Mouse (Mus musculus) cerebellum, postnatal 36 days (tissue): ENCODE data around the gene Mtmr11.

ENCODE experiments used
- DNase-seq, 2 experiments: peaks; one replicate each; pipeline ENCODE4 v3.0.0; 2021 to 2022; ENCODE audit warnings: mixed read lengths in 2 of 2

Gene Mtmr11

DNA sequence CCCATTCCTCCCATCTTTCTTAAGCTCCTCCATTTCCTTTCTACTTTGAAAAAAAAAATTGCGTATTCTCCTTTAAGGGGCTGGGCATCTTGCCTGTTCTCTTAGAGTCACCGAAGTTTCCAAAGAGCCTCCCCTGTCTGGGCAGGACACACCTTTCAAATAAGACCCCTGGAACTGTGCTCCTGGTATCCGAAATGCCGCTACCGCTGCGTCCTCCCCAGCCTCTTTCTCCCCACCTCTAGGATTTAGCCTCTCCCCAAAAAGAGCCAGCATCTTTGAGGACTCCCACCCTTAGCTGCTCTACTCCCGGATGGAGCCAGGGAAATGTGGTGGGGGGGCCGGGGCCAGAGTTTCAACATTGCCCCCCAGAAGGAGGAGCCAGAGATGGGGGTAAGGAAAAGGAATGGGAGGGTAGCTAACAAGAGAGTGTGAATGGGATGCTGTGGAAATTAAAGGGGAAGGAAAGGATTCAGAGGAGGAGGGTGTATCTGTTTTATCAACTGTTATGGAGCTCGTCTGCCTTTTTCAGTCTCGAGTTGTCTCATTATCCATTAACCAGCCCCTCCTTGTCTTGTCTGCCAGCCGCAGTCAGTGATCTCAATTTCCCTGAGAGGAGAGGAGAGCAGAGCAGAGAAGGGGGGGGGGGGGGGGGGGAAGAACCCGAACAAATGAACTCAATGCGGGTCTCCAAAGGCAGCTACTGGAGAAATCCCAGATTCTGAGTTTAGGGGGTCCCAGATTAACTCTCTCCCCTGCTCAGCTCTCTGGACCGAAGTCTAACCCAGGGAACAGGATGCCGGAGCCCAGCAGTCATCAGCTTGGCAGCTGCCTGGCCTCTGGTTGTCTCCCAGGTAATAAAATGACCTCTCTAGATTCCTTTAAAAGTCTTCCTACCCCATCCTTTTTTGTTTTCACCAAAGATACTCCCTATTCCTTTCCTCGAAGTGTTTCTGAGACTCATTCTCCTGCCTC is at the start of gene Mtmr11:
Gene Mtmr11 (plus strand): TSS at position 136 of the 972 bp plus-strand sequence.
- peak in 1 of 2 experiments; percentile 40 for DNase-seq

DNA sequence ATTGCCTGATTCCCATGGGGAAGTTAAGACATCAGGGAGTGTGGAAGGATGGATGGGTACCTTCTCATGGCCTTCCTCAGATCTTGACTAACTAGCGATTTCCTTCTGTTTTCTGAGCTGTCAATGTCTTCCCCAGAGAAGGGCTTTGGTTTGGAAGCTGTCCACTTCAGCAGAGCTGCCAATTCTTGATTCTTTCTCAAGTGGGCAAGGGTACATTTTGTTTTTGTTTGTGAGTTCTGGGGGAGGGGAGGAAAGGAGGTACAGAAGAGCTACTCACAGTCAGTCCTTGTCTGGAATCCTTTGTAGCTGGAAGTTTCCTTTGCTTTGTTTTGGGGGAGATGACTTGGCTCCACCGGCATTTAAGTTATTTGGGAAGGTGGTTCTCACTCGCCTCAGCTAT is 48.6 kb upstream of the Mtmr11 start:
- no peak for DNase-seq

DNA sequence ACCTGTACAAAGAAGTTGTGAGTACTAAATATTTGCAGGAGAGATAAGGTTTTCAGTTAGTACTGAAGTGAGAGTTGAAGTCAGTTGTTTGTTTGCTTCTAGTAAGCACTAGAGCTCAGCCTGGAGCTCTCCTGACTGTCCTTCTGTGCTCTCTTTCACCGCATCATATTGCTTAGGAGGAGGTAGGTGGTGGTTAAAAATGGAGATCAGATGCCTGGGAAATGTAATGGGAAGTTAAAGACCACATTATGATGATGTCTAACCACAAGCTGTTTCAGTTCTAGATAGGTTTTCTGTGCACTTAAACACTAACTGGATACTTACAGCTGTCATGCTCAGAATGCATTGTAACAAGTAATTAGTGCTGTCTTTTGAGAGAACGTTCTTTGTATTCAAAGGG is 43.7 kb upstream of the Mtmr11 start:
- no peak for DNase-seq

DNA sequence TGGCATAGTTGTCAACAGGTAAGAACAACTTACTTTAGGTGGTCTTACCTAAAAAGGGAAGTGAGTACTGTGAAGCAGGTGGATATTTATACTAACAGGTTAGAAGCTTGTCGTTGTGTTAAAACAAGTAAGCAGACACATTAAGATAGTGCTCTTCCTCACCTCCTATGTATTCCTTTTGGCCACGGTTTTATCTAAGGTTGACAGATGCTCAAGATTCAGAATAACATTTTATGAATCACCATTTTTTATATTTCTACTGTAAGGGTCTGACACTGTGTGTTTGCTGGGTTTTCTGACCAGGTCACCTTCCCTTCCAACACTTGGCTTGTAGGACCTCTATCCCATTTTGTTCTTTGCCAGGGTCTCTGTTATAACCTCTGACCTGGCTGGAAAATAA is 43.1 kb upstream of the Mtmr11 start:
- no peak for DNase-seq

DNA sequence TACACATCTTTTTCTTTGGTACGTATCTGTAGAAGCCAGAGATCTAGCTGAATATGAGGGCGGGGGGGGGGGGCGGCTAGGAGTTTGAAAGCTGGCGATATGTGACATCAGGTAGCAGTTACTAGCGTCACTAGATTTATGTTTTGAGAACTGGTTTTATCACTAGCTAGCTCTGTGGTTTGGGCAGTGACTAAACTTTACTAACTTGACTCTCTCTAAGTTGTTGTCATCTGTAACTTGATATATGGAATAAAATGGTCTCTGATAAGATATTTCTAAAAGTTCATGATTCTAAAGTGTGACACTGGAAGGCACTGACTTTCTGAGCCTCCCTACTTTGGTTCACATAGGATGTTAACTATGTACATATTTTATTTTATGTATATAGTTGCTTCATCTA is 37.6 kb upstream of the Mtmr11 start:
- no peak for DNase-seq

DNA sequence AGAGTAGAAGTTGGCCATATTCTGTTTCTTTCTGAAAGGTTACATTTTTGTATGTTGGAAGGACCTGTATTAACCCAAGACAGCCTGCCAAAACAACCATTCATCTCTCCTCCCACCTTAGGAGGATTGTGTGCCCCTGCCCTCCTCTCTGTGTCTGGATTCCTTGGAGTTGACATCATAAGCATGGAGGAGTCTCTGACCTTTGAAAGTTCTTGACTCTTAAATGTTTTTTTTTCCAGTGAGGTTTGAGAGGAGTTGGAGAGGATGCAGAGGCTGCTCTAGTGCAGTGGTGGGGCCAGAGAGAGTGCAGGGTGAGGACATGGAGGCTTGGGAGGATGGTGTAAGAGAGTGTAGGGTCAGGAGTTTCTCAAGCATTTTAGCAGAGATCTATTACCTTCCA is 33.7 kb upstream of the Mtmr11 start:
- DNase-seq = no peak

DNA sequence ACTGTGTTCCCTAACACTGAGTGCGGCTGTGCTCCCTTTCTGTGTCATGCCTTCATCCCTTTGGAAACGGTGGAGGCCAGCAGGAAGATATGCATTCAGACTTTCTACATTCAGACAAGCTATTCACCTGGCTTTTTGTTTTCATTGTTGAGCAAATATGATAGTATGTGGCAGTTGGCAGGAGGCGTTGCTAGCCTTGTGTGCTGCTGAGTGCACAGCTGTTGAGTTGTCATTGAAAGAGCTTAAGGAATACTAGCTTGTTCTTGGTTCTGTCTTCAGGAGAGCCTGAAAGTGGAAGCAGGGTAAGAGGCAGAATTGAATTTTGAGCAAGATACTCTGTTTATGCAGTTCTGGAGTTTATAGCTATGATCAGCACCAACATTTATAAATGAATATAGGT is 29.3 kb upstream of the Mtmr11 start:
- DNase-seq = no peak

DNA sequence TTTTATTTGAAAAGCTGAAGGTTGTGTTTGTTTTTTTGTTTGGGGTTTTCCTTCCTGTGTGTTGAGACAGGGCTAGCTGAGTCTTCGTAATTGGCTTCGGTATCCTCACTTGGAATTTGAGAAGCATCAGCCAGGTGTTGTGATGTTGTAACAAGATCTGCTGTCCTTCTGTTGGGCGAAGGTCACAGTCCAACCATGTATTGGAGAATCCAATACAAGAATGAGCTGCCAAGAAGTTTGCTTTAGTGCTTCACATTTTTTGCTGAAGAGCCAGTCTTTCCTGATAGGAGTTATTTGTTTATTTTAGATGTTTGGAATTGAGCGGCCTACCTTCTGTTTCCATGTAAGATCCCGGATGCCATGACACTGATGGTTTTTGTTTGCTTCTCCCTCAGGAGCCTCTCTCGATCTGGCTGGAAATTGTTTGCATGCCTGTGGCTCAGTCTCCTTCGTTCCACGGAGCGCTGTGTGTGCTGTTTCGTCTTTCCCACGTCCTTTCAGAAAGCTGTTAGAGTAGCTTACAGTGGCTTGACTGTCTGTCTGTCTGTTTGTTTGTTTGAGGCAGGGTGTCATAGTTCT is 28.4 kb upstream of the Mtmr11 start:
- DNase-seq = no peak

DNA sequence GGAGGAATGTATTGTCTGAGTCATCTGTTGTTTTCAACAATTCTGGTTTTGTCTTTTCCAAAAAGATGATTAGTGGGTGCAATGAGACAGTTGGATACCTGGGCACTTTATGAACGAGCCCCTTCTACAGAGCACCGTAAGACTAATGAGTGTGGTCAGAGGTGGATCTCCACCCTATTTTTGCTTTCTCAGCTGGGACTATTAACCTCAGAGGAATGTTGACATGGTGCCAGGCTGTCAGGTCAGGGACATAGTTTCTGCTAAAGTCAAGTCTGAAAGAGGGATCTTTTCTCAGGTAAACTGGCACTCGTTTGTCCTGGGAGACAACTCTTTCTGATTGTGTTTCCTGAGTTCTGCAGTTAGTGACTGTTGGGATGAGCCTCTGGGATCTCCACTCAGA is 26.8 kb upstream of the Mtmr11 start:
- DNase-seq = no peak

DNA sequence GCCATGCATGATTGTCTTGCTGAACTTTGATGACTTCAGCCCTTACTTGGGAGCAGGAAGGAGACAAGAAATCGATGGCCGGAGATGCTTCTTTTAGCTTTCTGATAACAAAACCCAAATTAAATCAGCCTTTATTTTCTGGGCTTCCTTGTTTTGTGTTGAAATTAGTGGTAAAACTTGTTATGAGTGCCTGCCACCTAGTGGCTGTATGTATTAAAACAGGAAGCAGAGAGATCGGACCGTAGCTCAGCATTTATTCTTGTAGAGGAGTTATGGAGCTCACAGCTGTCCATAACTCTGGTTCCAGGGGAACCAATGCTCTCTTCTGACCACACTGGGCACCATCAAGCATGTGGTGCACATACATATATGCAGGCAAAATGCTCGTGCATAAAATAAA is 13.9 kb upstream of the Mtmr11 start:
- DNase-seq = peak; percentile 32 to 64

DNA sequence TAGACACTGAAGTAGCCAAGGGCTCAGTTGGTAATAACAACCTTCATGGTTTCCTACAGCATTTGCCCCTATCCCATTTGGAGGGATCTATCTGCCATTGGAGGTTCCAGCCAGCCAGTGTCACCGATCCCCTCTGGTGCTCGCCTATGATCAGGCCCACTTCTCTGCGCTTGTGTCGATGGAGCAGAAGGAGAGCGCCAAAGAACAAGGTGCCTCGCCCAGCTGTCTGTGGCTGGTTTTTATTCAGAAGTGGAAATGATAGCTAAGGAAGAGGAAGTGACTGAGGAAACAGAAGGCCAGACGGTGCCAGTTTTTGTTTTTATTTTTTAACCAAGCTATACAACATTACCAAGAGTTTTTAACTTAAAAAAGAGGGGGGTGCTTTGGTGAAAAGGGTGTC is 10.0 kb upstream of the Mtmr11 start:
- no peak for DNase-seq

DNA sequence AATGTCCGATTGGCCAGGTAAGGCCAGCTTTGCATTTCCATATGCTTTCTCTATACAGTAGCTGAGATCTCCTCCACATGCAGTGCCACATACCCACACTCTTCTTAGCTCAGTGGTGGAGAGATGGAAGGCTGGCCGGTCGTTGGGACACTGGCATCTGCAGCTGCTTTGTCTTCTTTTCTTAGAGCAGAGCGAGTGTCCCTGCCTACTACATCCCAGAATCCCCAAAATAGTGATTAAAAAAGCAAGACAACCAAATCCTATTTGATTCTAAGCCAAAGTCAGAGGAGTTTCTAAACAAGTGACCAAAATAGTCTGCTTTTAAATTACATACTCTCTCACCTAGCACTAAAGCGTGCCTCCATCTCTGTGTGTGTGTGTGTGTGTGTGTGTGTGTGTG is 9.2 kb upstream of the Mtmr11 start:
- DNase-seq = no peak

DNA sequence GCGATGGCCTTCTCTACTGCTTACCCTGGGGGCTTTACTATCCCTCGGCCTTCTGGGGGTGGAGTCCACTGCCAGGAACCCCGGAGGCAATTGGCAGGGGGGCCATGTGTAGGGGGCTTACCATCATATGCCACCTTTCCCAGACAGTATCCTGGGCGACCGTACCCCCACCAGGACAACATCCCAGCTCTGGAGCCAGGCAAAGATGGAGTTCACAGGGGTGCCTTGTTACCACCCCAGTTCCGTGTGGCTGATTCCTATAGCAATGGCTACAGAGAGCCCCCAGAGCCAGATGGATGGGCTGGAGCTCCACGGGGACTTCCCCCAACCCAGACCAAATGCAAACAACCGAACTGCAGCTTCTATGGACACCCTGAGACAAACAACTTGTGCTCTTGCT is 6.3 kb upstream of the Mtmr11 start:
- DNase-seq = no peak

DNA sequence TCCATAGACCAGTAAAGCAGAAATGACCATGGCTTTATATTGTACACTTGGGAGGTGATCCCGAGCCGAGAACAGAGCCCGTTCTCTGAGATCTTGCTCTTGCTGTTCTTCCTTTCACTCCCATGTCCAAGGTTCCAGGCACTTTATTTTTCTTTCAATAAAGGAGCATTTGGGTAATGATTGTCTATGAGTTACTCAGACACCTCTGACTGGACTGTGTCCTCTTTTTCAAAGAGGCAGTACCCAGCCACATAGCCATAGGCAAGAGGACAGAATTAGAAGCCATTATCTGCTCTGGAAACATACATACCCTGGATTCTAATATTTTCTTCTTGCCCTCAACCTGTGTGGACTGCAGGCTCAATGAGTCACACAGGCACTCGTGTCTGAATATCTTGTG is 2.0 kb upstream of the Mtmr11 start:
- DNase-seq = no peak

DNA sequence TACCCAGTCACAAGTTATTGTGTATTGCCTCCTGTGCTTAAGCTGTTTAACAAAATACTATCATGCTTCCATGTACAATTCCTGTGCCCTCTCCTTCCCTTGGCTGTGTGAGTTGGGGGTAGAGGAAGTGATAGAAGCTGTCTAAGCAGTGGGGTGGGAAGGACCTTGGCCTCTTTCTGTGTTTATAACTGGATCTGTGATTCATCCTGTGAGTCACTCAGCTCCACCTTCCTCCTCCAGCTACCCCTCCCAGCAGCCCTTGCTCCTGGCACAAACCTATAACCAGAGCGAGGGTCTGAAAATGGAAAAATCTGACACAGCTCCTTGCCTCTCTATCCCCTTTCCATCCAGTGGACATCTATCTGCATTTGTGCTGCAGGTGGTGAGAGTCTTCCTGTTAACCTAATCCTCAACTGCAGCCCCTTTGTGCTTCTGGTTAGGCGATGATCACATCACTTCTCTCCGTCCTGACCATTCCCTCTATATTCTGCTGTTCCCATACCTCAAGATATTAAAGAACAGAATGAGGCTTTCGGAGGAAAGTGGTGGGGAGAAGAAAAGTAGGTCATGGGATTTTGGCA is 1.5 kb upstream of the Mtmr11 start:
- peak; percentile 54 to 63 for DNase-seq

DNA sequence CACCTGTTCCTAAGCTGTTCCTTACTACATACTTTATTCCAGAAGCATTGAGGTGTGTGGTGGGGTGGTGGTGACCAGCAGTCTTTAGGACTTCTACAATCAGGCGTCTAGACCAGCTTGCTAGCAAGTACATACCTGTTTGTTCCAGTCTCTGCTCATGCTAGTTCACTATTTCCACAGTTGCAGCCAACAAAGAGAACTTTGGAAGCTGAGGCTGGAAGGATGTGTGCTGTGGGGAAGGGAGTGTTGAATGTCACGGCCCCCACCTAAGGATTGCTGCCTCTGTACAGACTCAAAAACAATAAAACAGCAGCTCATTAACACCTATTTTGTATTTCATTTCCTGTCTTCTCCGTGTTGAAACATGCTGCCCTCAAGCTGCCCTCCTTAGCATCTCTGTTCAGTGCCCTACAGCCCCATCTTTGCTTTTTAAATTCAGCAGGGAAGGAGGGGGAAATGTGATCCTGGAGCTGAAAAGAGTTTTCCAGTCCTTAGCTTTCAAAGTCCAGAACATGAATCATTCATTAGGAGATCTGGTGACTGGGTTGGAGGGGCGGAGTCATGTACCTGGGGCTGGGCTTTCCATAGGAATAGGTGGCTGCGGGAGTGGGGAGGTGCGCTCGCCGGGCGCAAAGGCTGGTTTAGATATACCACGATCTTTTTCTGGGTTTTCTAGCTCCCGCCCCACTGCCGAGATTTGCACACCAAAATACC is 844 bp upstream of the Mtmr11 start:
- DNase-seq = peak; percentile 75 to 78

DNA sequence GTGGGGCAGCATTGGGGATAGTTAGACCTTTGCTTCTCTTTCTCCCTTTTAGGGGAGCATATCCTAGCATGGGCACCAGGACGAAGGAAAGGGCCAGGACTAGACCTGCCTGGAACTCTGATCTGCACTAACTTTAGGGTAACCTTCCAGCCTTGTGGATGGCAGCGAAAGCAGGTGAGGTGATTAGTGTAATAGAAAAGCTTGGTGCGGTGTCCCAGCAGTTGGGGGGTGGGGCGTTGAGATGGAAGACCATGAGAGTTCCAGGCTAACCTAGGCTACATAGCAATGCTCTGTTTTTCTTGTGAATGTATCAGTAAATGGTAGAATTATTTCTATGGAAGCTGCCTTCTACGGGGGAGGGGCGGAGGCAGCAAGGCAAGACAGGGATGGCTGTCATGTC is 1.2 kb downstream of the Mtmr11 start:
- no peak for DNase-seq

DNA sequence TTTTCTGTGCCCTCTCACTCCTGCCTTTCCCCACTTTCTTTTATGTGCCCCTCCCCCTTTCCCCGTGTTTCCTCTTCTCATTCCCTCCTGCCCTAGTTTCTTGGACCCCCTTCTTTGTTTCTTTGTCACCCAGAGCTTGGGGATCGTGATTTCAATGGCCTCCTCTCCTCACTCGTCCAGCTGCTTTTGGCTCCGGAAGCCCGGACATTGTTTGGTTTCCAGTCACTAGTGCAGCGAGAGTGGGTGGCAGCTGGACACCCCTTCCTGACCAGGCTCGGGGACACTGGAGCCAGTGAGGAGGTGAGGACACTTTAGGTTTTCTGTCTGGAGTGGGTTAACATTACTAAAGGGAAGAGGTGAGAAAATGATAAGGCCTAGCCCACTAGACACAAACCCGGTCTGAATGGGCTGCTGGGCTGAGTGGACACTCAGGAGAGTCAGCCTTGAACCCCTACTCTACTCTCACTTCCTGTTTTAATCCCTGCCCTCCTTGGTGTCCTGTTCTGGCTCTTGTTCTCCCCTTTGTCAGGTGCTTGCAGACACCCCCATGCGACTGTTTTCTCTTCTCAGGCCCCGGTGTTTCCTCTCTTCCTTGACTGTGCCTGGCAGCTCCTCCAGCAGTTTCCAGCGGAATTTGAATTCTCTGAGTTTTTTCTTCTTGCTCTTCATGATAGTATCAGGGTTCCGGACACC is 6.8 kb downstream of the Mtmr11 start:
- no peak for DNase-seq

DNA sequence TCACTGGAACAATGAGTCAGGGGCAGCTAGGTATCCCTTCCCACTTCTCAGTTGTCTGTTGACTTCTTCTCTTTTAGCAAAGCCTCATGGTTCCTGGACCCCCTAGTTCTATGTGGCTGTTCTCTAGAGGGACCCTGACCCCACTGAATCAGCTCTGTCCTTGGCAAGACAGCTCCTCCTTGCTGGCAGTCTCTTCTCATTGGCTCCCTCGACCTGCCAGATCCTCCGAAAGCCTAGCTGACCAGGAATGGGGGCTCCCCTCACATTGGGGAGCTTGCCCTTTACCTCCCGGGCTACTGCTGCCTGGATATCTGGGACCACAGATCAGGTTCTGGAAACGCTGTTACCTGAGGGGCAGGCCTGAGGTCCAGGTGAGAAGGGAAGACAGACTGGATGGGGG is 8.5 kb downstream of the Mtmr11 start:
- no peak for DNase-seq

DNA sequence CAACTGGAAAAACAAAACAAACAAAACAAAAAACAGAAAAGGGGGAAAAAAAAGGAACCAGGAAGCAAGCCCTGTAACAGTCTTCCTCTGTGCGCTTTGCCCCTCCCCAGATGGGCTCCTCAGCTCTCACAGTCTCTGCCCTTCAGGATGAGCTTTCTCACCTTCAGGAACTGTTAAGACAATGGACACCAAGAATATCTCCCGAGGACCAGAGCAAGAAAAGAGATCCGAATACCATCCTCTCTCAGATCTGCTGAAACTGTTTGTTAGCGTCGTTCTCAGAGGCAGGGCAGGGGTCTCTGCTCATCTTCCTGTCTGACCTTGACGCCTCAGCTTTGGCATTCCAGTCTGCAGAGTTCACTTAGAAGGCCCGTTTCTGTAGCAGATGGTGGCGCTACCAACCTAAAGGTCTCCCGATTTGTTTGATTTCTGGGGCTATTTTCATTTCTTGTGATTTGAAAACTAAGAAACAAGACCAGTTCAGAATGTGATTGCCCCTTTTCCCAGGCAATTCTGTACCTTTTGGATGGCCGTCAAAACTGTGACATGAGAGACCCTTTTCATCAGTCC is 9.3 kb downstream of the Mtmr11 start:
- DNase-seq = no peak

DNA sequence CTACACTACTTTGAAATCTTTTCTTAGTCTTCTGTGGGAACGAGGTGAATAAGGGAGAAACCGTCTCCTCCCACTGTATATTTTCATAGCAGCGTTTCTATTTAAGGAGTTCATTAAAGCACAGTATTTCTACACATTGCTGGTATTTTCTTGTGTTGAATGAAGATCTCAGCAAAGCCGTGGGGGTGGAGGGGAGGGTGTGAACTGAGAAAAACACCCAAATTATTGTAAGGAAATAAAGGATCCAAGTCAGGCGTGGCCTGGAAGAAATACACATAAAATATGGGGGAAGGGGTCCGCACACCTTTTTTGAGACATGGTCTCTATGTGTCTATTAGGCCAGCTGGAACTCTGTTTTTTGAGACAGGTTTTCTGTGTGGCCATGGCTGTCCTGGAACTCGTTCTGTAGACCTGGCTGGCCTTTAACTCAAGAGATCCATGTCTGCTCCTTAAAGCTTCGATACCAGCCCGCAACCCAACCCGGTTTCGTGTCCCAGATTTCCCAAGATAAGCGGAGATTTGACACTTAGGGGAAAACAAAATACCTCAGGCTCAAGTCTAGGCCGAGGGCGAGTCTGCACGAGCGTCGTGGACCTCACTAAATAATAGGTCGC is 9.9 kb downstream of the Mtmr11 start:
- DNase-seq = no peak
